Mouse (Mus musculus): Measurements from ENCODE around the gene Pltp. TPM values are rescaled to one million over a fixed set of nuclear protein-coding genes. Genes with fewer than 3 reads are reported as not detected.
A peak's percentile ranks its signal among the peaks of the same experiment; 100 is the strongest.

Gene Pltp
- polyA plus RNA-seq, 1 experiment from 2014 or later = 129 TPM

GRCm38 (mm10) chr2:164794293-164794692 lies 63.2 kb downstream of the Pltp start:
- no peak overlapping the region for H3K27ac ChIP-seq (replicated peaks)
- no peak overlapping the region for H3K4me3 ChIP-seq
- WGBS = 32% methylated on average over 5 of the region's 5 CpGs
- peak; percentile 61 for ATAC-seq (ENCODE audit: low FRiP score, low read depth)
- H3K9ac ChIP-seq = no peak overlapping the region
- H3K27me3 ChIP-seq = no peaks in the 10 kb centered on the region
- H3K4me1 ChIP-seq (replicated peaks) = no peaks in the 10 kb centered on the region
- H3K9me3 ChIP-seq = no peaks in the 10 kb centered on the region
- no peak overlapping the region for H3K4me2 ChIP-seq
- peaks cover 20% of the 10 kb centered on the region for H3K36me3 ChIP-seq

GRCm38 (mm10) chr2:164793772-164794171 lies 63.7 kb downstream of the Pltp start:
- H3K4me3 ChIP-seq = no peak overlapping the region
- 89% methylated on average over 2 of the region's 2 CpGs for WGBS
- H3K9ac ChIP-seq = no peak overlapping the region
- no peaks in the 10 kb centered on the region for H3K27me3 ChIP-seq
- no peak for ATAC-seq (ENCODE audit: low FRiP score, low read depth)
- H3K36me3 ChIP-seq = peaks cover 20% of the 10 kb centered on the region
- H3K4me1 ChIP-seq (replicated peaks) = no peaks in the 10 kb centered on the region
- no peak overlapping the region for H3K27ac ChIP-seq (replicated peaks)
- H3K9me3 ChIP-seq = no peaks in the 10 kb centered on the region
- H3K4me2 ChIP-seq = no peak overlapping the region

GRCm38 (mm10) chr2:164793236-164793635 lies 64.3 kb downstream of the Pltp start:
- Histone ChIP-seq H3K36me3 (peaks cover 20% of the 10 kb centered on the region), H3K9me3 (no peaks in the 10 kb centered on the region), H3K4me1 (replicated peaks) (peaks cover 3% of the 10 kb centered on the region), H3K4me3 (no peak overlapping the region), H3K9ac (no peak overlapping the region), H3K4me2 (no peak overlapping the region), H3K27me3 (no peaks in the 10 kb centered on the region), H3K27ac (replicated peaks) (no peak overlapping the region)
- ATAC-seq (ENCODE audit: low FRiP score, low read depth) = no peak
- 90% methylated on average over 3 of the region's 3 CpGs for WGBS

GRCm38 (mm10) chr2:164792400-164793190 lies 64.9 kb downstream of the Pltp start:
- Histone ChIP-seq H3K9me3 (no peaks in the 10 kb centered on the region), H3K27me3 (no peaks in the 10 kb centered on the region), H3K4me3 (no peak overlapping the region), H3K4me2 (no peak overlapping the region), H3K4me1 (replicated peaks) (peaks cover 6% of the 10 kb centered on the region), H3K36me3 (peaks cover 16% of the 10 kb centered on the region), H3K27ac (replicated peaks) (no peak overlapping the region), H3K9ac (no peak overlapping the region)
- WGBS = 95% methylated on average over 12 of the region's 12 CpGs
- no peak for ATAC-seq (ENCODE audit: low FRiP score, low read depth)

GRCm38 (mm10) chr2:164791841-164792261 lies 65.7 kb downstream of the Pltp start:
- no peak overlapping the region for H3K4me3 ChIP-seq
- H3K4me2 ChIP-seq = no peak overlapping the region
- ATAC-seq (ENCODE audit: low FRiP score, low read depth) = no peak
- H3K9me3 ChIP-seq = no peaks in the 10 kb centered on the region
- H3K4me1 ChIP-seq (replicated peaks) = peaks cover 13% of the 10 kb centered on the region
- H3K27me3 ChIP-seq = no peaks in the 10 kb centered on the region
- no peak overlapping the region for H3K9ac ChIP-seq
- WGBS = 87% methylated on average over 18 of the region's 18 CpGs
- H3K27ac ChIP-seq (replicated peaks) = no peak overlapping the region
- H3K36me3 ChIP-seq = peaks cover 16% of the 10 kb centered on the region

GRCm38 (mm10) chr2:164790451-164790850 lies 67.1 kb downstream of the Pltp start:
- ATAC-seq (ENCODE audit: low FRiP score, low read depth) = no peak
- Histone ChIP-seq H3K9ac (no peak overlapping the region), H3K27ac (replicated peaks) (no peak overlapping the region), H3K4me3 (no peak overlapping the region), H3K4me1 (replicated peaks) (peaks cover 18% of the 10 kb centered on the region), H3K4me2 (no peak overlapping the region), H3K9me3 (no peaks in the 10 kb centered on the region), H3K27me3 (no peaks in the 10 kb centered on the region), H3K36me3 (peaks cover 13% of the 10 kb centered on the region)
- 84% methylated on average over 4 of the region's 4 CpGs for WGBS

Other genes with a start within 250 kb of the Pltp start
- gene Wfdc6b, start 244.2 kb downstream of the Pltp start, polyA plus RNA-seq (2015; fragmentation: Nextera tagmentation; extraction: Ambion mirVana) = not detected in 2 replicates
- not detected in 2 replicates for gene Wfdc8, start 244.1 kb downstream of the Pltp start, polyA plus RNA-seq (2015; fragmentation: Nextera tagmentation; extraction: Ambion mirVana)
- not detected in 2 replicates for gene Wfdc16, start 218.9 kb downstream of the Pltp start, polyA plus RNA-seq (2015; fragmentation: Nextera tagmentation; extraction: Ambion mirVana)
- gene Wfdc10, start 201.7 kb downstream of the Pltp start, polyA plus RNA-seq (2015; fragmentation: Nextera tagmentation; extraction: Ambion mirVana) = not detected in 2 replicates
- gene Wfdc9, start 201.1 kb downstream of the Pltp start, polyA plus RNA-seq (2015; fragmentation: Nextera tagmentation; extraction: Ambion mirVana) = not detected in 2 replicates
- not detected in 2 replicates for gene Wfdc11, start 183.6 kb downstream of the Pltp start, polyA plus RNA-seq (2015; fragmentation: Nextera tagmentation; extraction: Ambion mirVana)
- not detected in 2 replicates for gene Wfdc13, start 172.6 kb downstream of the Pltp start, polyA plus RNA-seq (2015; fragmentation: Nextera tagmentation; extraction: Ambion mirVana)
- gene Spint4, start 159.2 kb downstream of the Pltp start, polyA plus RNA-seq (2015; fragmentation: Nextera tagmentation; extraction: Ambion mirVana) = not detected in 2 replicates
- gene Spint5, start 142.4 kb downstream of the Pltp start, polyA plus RNA-seq (2015; fragmentation: Nextera tagmentation; extraction: Ambion mirVana) = not detected in 2 replicates
- 1.6 and 1.7 TPM in 2 replicates for gene Wfdc3, start 111.8 kb downstream of the Pltp start, polyA plus RNA-seq (2015; fragmentation: Nextera tagmentation; extraction: Ambion mirVana)
- gene Dnttip1, start 111.7 kb downstream of the Pltp start, polyA plus RNA-seq (2015; fragmentation: Nextera tagmentation; extraction: Ambion mirVana) = 54.6 and 57.6 TPM in 2 replicates
- 78.0 and 107 TPM in 2 replicates for gene Ube2c, start 87.8 kb downstream of the Pltp start, polyA plus RNA-seq (2015; fragmentation: Nextera tagmentation; extraction: Ambion mirVana)
- gene Tnnc2, start 77.7 kb downstream of the Pltp start, polyA plus RNA-seq (2015; fragmentation: Nextera tagmentation; extraction: Ambion mirVana) = 0.97 and 2.4 TPM in 2 replicates
- gene Snx21, start 71.9 kb downstream of the Pltp start, polyA plus RNA-seq (2015; fragmentation: Nextera tagmentation; extraction: Ambion mirVana) = 39.6 and 44.8 TPM in 2 replicates
- 21.4 and 21.5 TPM in 2 replicates for gene Acot8, start 52.8 kb downstream of the Pltp start, polyA plus RNA-seq (2015; fragmentation: Nextera tagmentation; extraction: Ambion mirVana)
- 16.8 TPM in 2 replicates for gene Zswim3, start 52.6 kb downstream of the Pltp start, polyA plus RNA-seq (2015; fragmentation: Nextera tagmentation; extraction: Ambion mirVana)
- gene Zswim1, start 35.0 kb downstream of the Pltp start, polyA plus RNA-seq (2015; fragmentation: Nextera tagmentation; extraction: Ambion mirVana) = 24.9 and 29.2 TPM in 2 replicates
- gene Spata25, start 29.2 kb downstream of the Pltp start, polyA plus RNA-seq (2015; fragmentation: Nextera tagmentation; extraction: Ambion mirVana) = 0.34 TPM in 1 of 2 replicates, not detected in the other
- gene Ctsa, start 24.8 kb downstream of the Pltp start, polyA plus RNA-seq (2015; fragmentation: Nextera tagmentation; extraction: Ambion mirVana) = 97.0 and 105 TPM in 2 replicates
- gene Neurl2, start 24.3 kb downstream of the Pltp start, polyA plus RNA-seq (2015; fragmentation: Nextera tagmentation; extraction: Ambion mirVana) = 6.3 and 7.9 TPM in 2 replicates
- gene Pcif1, start 21.6 kb upstream of the Pltp start, polyA plus RNA-seq (2015; fragmentation: Nextera tagmentation; extraction: Ambion mirVana) = 78.5 and 81.7 TPM in 2 replicates
- 13.7 and 18.3 TPM in 2 replicates for gene Zfp335, start 54.0 kb upstream of the Pltp start, polyA plus RNA-seq (2015; fragmentation: Nextera tagmentation; extraction: Ambion mirVana)
- gene Mmp9, start 83.1 kb upstream of the Pltp start, polyA plus RNA-seq (2015; fragmentation: Nextera tagmentation; extraction: Ambion mirVana) = 27.0 and 37.2 TPM in 2 replicates
- 55.2 and 60.5 TPM in 2 replicates for gene Slc12a5, start 103.1 kb upstream of the Pltp start, polyA plus RNA-seq (2015; fragmentation: Nextera tagmentation; extraction: Ambion mirVana)
- gene Ncoa5, start 177.2 kb upstream of the Pltp start, polyA plus RNA-seq (2015; fragmentation: Nextera tagmentation; extraction: Ambion mirVana) = 95.1 and 99.3 TPM in 2 replicates
- gene Cd40, start 197.9 kb upstream of the Pltp start, polyA plus RNA-seq (2015; fragmentation: Nextera tagmentation; extraction: Ambion mirVana) = 5.6 and 6.9 TPM in 2 replicates
- gene 1700025C18Rik, start 233.0 kb upstream of the Pltp start, polyA plus RNA-seq (2015; fragmentation: Nextera tagmentation; extraction: Ambion mirVana) = not detected in 2 replicates